Mouse (Mus musculus) monocyte, adult 2 months (primary cell): Measurements from ENCODE around the gene Asf1a.
A peak's percentile ranks its signal among the peaks of the same experiment; 100 is the strongest.
"Not testable (repeated sequence)": the region's sequence is repeated elsewhere in the genome, so short reads cannot be mapped to it uniquely, and the experiment has no call there.

Experiments used
- DNase-seq, 2 experiments: peaks; one replicate each; pipeline ENCODE4 v3.0.0; 2022; ENCODE audit warnings: low spot score in 2 of 2, low read depth in 1 of 2

Gene Asf1a

GRCm38 (mm10) chr10:53596677-53597120 is at the start of gene Asf1a:
Asf1a (plus strand) TSS chr10:53596757.
- DNase-seq = peak; percentile 88 to 91

DNA sequence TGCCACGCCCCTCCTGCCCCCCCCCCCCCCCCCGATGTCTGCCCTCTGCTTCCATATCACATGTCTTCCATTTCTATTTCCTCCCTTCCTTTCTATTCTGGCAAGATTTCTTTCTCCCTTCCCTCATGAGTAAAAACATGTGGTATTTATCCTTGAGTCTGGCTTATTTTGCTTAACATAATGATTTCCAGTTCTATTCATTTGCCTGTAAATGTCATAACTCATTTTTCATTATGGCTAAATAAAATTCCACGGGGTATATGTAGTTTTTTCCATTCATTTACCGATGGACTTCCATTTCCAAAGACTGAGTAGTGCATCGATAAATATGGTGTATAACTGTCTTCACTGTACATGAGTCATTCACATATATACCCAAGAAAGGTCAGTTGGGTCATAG is 34.6 kb upstream of the Asf1a start:
- DNase-seq = no peak

DNA sequence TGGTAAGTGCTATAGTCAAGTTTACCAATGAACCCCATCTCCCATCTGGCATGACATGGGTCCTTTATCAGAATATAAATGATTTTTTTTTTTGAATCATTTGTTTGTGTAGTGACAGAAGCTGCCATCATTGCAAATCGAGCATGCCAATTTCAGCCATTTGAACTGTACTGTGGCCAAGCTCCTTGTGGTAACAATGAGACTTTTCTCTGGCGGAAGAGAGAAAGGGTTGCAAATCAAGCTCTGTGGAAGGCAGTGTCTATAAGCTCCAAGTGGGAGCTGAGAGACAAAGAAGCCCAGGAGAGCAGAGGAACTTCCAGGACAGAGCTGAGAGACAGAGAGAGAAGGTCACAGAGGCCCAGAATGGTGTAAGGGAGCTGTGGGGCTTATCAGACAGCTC is 31.0 kb upstream of the Asf1a start:
- DNase-seq = no peak

DNA sequence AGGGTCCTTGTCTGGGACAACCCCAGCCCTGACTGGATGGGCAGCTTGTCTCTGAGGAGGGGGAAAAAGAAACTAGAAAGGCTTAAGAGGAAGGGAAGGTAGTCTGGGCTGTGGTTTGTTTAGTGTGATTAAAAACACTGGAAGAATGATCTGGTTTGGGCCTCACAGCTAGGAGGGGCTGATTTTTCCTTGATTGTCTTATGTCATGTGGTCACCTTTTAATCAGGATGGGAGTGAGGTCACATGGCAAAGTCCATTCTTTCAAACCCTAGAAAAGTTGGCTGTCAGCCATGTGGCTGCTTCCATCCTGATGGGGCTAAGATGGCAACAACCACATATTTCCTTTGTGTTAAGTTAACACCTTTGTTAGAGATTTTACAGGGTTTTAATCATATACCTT is 28.0 kb upstream of the Asf1a start:
- no peak for DNase-seq

GRCm38 (mm10) chr10:53580137-53580536 is 16.4 kb upstream of the Asf1a start:
- DNase-seq = no peak

GRCm38 (mm10) chr10:53580621-53581081 is 15.9 kb upstream of the Asf1a start:
- DNase-seq = no peak

- DNase-seq = no peak
These were observed 15.5 kb upstream of the Asf1a start for GRCm38 (mm10) chr10:53581087-53581486.

DNA sequence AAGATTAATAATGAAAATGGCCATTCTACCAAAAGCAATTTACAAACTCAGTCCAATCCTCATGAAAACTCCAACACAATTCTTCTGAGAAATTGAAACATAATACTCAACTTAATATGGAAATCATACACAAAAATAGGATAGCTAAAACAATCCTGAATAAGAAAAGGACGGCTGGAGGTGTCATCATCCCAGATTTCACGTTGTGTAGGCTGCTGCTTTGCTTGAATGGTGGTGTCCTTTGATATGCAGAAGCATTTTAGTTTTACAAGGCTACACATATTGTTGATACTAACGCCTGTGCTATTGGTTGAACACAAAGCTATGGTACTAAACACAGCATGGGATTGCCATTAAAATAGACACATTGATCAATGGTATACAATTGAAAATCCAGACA is 10.8 kb upstream of the Asf1a start:
- DNase-seq = no peak

GRCm38 (mm10) chr10:53595744-53596676 is 547 bp upstream of the Asf1a start:
- no peak for DNase-seq

GRCm38 (mm10) chr10:53597121-53597881 is 744 bp downstream of the Asf1a start:
- DNase-seq = peak in 1 of 2 experiments; percentile 14

DNA sequence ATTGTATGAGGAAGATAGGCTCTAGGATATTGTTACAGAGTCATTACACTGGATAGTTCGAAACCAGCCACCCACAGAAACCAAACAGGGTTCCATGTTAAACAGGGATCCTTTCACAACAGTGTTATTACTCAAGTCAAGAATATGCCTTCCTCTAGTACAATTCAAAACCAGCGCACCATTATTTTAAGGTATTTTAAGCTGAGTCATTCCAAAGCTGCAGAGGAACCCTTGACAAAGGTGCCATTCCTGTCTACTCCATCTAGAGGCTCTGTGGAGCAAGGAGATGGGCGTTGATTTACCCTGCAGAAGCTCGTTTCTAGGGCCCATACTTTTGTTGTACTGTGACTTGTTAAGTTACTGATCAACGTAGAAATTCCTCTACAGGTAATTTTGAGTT is 2.3 kb downstream of the Asf1a start:
- DNase-seq = no peak

DNA sequence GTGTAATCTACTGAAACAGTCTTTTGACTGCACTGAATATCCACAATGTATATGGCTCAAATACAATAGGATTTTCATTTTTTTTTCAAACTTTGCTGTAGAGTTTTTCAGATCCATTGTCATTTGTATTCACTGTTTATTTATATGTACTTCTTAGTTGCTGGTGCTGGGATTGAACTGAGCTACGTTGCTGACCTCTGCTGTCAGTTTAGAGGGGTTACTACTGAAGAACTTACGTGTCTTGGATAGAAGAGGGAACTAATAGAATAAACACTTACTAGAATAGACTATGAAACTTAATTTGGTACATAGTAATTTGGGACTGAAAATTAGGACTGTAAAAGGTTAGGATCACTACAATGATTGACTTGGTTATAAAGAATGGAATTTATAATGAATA is 8.8 kb downstream of the Asf1a start:
- DNase-seq = no peak

DNA sequence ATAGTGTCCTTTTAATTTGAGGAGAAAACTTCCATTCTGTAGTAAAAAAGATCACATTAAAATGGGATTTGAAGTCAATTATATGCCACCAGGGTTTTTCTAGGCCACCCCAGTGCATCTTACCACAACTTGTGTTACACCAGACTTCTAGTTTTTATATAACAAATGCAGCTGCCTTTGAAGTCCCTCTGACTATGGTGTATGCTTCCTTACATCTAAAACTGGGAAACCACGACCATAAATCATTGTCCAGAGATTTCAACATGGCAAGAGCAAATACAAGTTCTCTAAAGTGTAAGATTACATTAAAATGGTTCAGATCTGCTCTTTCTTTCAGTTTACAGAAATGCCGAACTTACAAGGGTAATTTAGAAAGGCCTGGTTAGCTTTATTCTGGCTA is 11.7 kb downstream of the Asf1a start:
- no peak for DNase-seq

DNA sequence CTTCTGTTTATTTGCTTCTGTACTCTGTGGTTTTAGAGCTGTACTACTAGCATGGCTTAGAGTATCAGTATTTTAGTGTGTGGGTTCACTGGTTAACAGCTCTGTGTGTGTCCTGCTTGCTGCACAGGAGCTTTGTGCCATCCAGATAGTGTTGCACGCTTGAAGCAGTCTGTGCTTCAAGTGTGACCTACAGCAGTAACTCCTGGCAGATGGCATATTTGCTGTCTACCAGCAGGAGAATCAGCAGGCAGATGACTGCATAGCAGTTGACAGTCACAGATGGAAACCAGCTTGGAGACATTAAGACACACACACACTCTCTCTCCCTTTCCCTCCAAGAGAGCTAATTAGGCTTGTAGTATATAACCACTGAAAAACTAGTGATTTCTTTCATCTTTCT is 15.6 kb downstream of the Asf1a start:
- DNase-seq = no peak

- DNase-seq = no peak
These were observed 17.4 kb downstream of the Asf1a start for GRCm38 (mm10) chr10:53613955-53614354.

DNA sequence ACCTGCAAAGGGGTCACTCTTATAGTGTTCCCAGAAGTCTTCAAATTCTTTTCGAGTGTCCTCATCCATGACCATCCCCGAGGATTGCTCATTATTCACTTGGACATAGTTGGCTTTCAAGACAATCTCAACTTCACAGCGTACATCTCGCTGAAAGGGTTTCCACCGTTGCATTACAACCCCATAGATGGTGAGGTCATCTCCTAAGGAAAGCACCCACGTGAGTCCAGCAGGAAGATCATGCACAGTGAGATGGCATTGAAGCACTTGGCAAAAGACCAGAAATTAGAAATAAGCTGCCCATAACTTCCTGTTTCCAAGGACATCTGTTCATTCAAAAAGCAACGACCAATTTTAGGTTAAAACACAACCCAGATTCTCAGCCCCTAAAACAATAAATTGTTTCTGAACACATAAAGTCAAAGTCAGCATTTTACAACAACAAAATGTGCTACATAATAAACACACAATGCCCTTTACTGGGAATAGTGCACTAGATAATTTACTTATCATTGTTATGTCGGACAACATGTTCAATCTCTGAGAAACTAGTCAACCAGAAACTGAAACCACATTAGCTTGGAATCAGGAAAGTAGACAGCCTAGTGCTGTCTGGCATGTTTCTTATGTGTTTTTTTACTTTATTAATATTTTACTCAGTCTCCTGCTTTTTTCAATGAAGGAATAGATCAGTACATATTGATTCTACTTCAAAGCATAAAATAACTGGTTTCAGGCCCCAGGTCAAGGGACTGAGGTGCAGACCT is 19.5 kb downstream of the Asf1a start:
- DNase-seq = no peak

DNA sequence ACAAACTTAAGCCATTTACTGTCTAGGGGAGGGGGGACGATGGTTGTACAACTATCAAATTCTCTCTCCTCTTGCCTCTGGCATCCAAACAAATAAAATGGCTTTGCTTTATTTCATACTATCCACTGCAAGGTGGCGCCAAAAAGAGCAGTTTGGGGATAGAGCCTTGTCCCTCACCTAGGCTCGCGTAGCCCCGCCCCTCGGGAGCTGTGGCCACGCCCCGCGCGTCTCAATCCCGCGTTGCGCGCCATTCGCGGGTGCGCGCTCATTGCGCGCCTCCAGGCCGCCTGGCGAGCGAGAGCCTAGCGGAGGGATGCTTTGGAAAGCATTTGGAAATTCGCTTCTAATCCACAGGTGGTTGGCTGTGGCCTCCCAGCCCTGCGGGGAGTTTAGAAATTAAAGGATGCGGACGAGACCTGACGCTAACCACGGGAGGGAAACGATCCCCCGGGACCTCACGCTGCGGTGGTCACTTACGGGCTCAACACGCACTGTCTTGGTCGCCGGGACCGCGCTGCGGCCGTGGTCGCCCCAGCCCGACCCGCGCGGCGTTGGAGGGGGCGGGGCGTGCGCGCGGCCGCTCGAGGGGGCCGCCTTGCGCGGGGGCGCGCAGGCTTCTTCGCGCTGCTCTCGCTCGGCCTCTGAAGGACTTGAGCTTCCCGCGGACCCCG is 32.8 kb downstream of the Asf1a start:
- peak; percentile 63 to 82 for DNase-seq

DNA sequence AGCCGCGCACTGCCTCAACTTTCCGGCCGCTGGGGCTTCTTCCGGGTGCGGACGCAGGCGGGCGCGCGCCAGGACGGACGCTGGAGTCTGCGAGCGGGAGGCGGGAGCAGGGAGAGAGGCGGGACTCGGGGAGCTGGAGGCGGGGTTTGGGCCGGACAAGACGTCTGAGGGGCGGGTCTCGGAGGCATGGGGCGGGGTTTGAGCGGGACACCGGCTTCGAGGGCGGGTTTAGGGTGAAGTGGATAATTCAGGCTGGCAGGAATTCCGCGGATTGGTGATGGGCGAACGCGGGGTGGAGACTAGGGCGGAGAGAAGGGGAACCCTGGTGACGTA is 33.3 kb downstream of the Asf1a start:
- DNase-seq = peak; percentile 75 to 92

DNA sequence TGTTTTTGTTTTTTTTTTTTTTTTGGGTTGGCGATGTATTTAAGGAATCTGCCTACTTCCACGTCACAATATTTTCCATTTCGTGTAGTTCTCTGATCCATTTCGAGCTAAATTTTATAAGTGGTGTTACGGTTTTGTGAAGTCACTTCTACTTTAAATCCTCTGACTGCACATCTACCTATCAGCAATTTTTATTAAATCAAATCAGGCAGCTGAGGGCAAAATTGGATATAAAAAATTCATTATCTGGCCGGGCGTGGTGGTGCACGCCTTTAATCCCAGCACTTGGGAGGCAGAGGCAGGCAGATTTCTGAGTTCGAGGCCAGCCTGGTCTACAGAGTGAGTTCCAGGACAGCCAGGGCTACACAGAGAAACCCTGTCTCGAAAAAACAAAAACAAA is 33.8 kb downstream of the Asf1a start, which contains the start of gene Mcm9:
Mcm9 (minus strand) TSS at position 101 of the 400 bp plus-strand sequence.
- DNase-seq = not testable (repeated sequence)

GRCm38 (mm10) chr10:53634160-53634559 is 37.6 kb downstream of the Asf1a start:
- DNase-seq = no peak
